Mouse (Mus musculus): ENCODE results near the gene Accs. TPM values are rescaled to one million over a fixed set of nuclear protein-coding genes. Genes with fewer than 3 reads are reported as not detected.

The Accs gene
- polyA plus RNA-seq, 1 experiment from 2014 or later: 5.6 TPM

DNA sequence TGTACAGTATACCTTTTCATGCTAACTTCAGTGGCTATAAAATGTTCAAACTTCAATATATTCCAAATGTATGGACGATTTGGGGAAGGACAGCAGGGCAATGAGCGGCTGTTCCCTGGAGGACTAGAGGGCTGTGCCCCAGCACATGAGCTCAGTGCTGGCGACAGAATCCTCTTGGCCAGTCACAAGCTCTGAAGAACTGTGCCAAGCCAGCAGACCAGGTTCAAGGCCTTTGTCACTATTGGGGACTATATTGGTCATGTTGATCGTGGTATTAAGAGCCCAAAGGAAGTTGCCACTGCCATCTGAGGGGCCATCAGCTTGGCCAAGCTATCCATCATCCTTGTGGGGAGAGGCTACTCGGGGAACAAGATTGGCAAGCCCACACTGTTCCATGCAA, 55.4 kb downstream of the Accs start:
- no peak for DNase-seq
- Histone ChIP-seq H3K27me3 (ENCODE audit: control insufficient read depth, insufficient read depth, low read length) (no peaks in the 10 kb centered on the region), H3K4me1 (ENCODE audit: control insufficient read depth, insufficient read depth, low read length) (no peaks in the 10 kb centered on the region), H3K9ac (replicated peaks; ENCODE audit: low read length) (no peak overlapping the region), H3K4me3 (replicated peaks; ENCODE audit: low read depth, low read length) (no peak overlapping the region), H3K9me3 (ENCODE audit: control insufficient read depth, low read length) (no peaks in the 10 kb centered on the region), H3K4me2 (ENCODE audit: low read length) (no peak overlapping the region), H3K27ac (replicated peaks; ENCODE audit: low read depth, low read length) (no peak overlapping the region), H3K36me3 (ENCODE audit: control insufficient read depth, insufficient read depth, low read length) (peaks cover 82% of the 10 kb centered on the region)
- ATAC-seq (ENCODE audit: low FRiP score, low TSS enrichment): no peak
- 94% methylated on average over 5 of the region's 5 CpGs for WGBS

- H3K9ac ChIP-seq (replicated peaks; ENCODE audit: low read length): no peak overlapping the region
- peak; percentile 40 for DNase-seq
- H3K36me3 ChIP-seq (ENCODE audit: control insufficient read depth, insufficient read depth, low read length): peaks cover 76% of the 10 kb centered on the region
- no peaks in the 10 kb centered on the region for H3K9me3 ChIP-seq (ENCODE audit: control insufficient read depth, low read length)
- H3K4me2 ChIP-seq (ENCODE audit: low read length): no peak overlapping the region
- 69% methylated on average over 13 of the region's 13 CpGs for WGBS
- ATAC-seq (ENCODE audit: low FRiP score, low TSS enrichment): no peak
- H3K4me1 ChIP-seq (ENCODE audit: control insufficient read depth, insufficient read depth, low read length): no peaks in the 10 kb centered on the region
- no peak overlapping the region for H3K4me3 ChIP-seq (replicated peaks; ENCODE audit: low read depth, low read length)
- H3K27me3 ChIP-seq (ENCODE audit: control insufficient read depth, insufficient read depth, low read length): no peaks in the 10 kb centered on the region
- no peak overlapping the region for H3K27ac ChIP-seq (replicated peaks; ENCODE audit: low read depth, low read length)
Measured at GRCm38 (mm10) chr2:93791516-93792499, 57.9 kb downstream of the Accs start.

DNA sequence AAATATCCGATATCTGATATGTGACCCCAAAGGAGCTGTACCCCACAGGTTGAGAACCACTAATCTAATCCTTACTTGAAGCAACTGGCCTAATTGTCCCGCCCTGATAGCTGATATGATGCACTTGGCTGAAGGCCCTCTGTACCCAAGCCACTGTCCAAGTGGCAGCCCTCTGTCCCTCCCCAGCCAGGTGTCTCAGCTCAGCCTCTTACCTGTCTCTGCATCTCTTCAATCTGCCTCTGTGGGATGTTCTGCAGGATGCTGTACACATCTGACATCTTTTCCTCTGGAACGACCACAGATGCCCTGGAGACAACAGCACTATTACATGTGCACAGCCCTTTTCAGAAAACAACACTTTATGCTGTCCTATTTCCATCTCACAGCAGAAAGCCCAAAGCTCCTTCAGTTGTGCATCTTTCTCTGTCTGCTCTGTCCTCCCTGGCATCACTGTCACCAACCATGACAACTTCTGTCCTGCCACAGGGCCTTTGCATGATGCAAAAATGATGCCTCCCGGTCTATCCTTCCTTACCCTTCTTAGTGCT, 58.9 kb downstream of the Accs start:
- H3K4me1 ChIP-seq (ENCODE audit: control insufficient read depth, insufficient read depth, low read length): no peaks in the 10 kb centered on the region
- no peaks in the 10 kb centered on the region for H3K9me3 ChIP-seq (ENCODE audit: control insufficient read depth, low read length)
- WGBS: 94% methylated on average over 4 of the region's 4 CpGs
- H3K27ac ChIP-seq (replicated peaks; ENCODE audit: low read depth, low read length): no peak overlapping the region
- H3K36me3 ChIP-seq (ENCODE audit: control insufficient read depth, insufficient read depth, low read length): peaks cover 69% of the 10 kb centered on the region
- no peak overlapping the region for H3K4me2 ChIP-seq (ENCODE audit: low read length)
- DNase-seq: no peak
- H3K4me3 ChIP-seq (replicated peaks; ENCODE audit: low read depth, low read length): no peak overlapping the region
- H3K9ac ChIP-seq (replicated peaks; ENCODE audit: low read length): no peak overlapping the region
- no peak for ATAC-seq (ENCODE audit: low FRiP score, low TSS enrichment)
- no peaks in the 10 kb centered on the region for H3K27me3 ChIP-seq (ENCODE audit: control insufficient read depth, insufficient read depth, low read length)

DNA sequence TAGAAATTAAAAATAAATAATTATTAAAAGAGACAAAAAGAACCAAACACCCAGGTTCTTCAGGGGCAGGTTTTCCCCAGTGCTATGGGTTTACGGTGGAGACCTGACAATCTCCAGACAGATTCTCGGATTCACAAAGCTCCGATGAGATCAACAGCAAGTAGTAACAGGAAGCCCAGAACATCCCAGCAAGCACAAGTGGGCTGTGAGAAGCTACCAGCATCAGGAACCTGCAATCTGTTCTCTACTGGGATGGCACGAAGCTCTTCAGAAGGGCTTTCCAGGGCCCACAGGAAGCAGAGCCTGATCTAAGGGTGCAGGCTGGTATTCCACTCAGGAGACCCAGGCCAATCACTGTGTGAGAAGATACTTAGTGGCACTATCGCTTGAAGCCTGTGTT, 61.2 kb downstream of the Accs start:
- Histone ChIP-seq H3K4me3 (replicated peaks; ENCODE audit: low read depth, low read length) (no peak overlapping the region), H3K9me3 (ENCODE audit: control insufficient read depth, low read length) (no peaks in the 10 kb centered on the region), H3K4me2 (ENCODE audit: low read length) (no peak overlapping the region), H3K27ac (replicated peaks; ENCODE audit: low read depth, low read length) (no peak overlapping the region), H3K27me3 (ENCODE audit: control insufficient read depth, insufficient read depth, low read length) (no peaks in the 10 kb centered on the region), H3K9ac (replicated peaks; ENCODE audit: low read length) (no peak overlapping the region), H3K36me3 (ENCODE audit: control insufficient read depth, insufficient read depth, low read length) (peaks cover 49% of the 10 kb centered on the region), H3K4me1 (ENCODE audit: control insufficient read depth, insufficient read depth, low read length) (peaks cover 8% of the 10 kb centered on the region)
- no peak for ATAC-seq (ENCODE audit: low FRiP score, low TSS enrichment)
- no peak for DNase-seq
- WGBS: 93% methylated on average over 5 of the region's 5 CpGs

GRCm38 (mm10) chr2:93786175-93786574, 63.6 kb downstream of the Accs start:
- H3K4me3 ChIP-seq (replicated peaks; ENCODE audit: low read depth, low read length): no peak overlapping the region
- no peaks in the 10 kb centered on the region for H3K27me3 ChIP-seq (ENCODE audit: control insufficient read depth, insufficient read depth, low read length)
- no peak overlapping the region for H3K9ac ChIP-seq (replicated peaks; ENCODE audit: low read length)
- H3K9me3 ChIP-seq (ENCODE audit: control insufficient read depth, low read length): no peaks in the 10 kb centered on the region
- H3K36me3 ChIP-seq (ENCODE audit: control insufficient read depth, insufficient read depth, low read length): peaks cover 34% of the 10 kb centered on the region
- peaks cover 8% of the 10 kb centered on the region for H3K4me1 ChIP-seq (ENCODE audit: control insufficient read depth, insufficient read depth, low read length)
- no peak for ATAC-seq (ENCODE audit: low FRiP score, low TSS enrichment)
- H3K27ac ChIP-seq (replicated peaks; ENCODE audit: low read depth, low read length): no peak overlapping the region
- 52% methylated on average over 4 of the region's 4 CpGs for WGBS
- DNase-seq: peak; percentile 95
- H3K4me2 ChIP-seq (ENCODE audit: low read length): no peak overlapping the region

GRCm38 (mm10) chr2:93785432-93785798, 64.3 kb downstream of the Accs start:
- no peak overlapping the region for H3K4me2 ChIP-seq (ENCODE audit: low read length)
- 19% methylated on average over 2 of the region's 2 CpGs for WGBS

GRCm38 (mm10) chr2:93784721-93785431, 64.9 kb downstream of the Accs start:
- Histone ChIP-seq H3K4me2 (ENCODE audit: low read length) (no peak overlapping the region), H3K4me3 (replicated peaks; ENCODE audit: low read depth, low read length) (no peak overlapping the region), H3K27me3 (ENCODE audit: control insufficient read depth, insufficient read depth, low read length) (no peaks in the 10 kb centered on the region), H3K9me3 (ENCODE audit: control insufficient read depth, low read length) (no peaks in the 10 kb centered on the region), H3K4me1 (ENCODE audit: control insufficient read depth, insufficient read depth, low read length) (peaks cover 8% of the 10 kb centered on the region), H3K9ac (replicated peaks; ENCODE audit: low read length) (no peak overlapping the region), H3K27ac (replicated peaks; ENCODE audit: low read depth, low read length) (0 out of 2 replicates have a peak overlapping the region, but pooled peaks have one; percentile 27), H3K36me3 (ENCODE audit: control insufficient read depth, insufficient read depth, low read length) (peaks cover 22% of the 10 kb centered on the region)
- ATAC-seq (ENCODE audit: low FRiP score, low TSS enrichment) (no peak), DNase-seq (peak; percentile 45)
- 18% methylated on average over 12 of the region's 12 CpGs for WGBS

More at GRCm38 (mm10) chr2:93785432-93785798, 64.3 kb downstream of the Accs start:
- Histone ChIP-seq H3K9me3 (ENCODE audit: control insufficient read depth, low read length) (no peaks in the 10 kb centered on the region), H3K4me3 (replicated peaks; ENCODE audit: low read depth, low read length) (no peak overlapping the region), H3K36me3 (ENCODE audit: control insufficient read depth, insufficient read depth, low read length) (peaks cover 26% of the 10 kb centered on the region), H3K27me3 (ENCODE audit: control insufficient read depth, insufficient read depth, low read length) (no peaks in the 10 kb centered on the region), H3K9ac (replicated peaks; ENCODE audit: low read length) (no peak overlapping the region), H3K4me1 (ENCODE audit: control insufficient read depth, insufficient read depth, low read length) (peaks cover 8% of the 10 kb centered on the region), H3K27ac (replicated peaks; ENCODE audit: low read depth, low read length) (no peak overlapping the region)
- ATAC-seq (ENCODE audit: low FRiP score, low TSS enrichment) (no peak), DNase-seq (no peak)

- Histone ChIP-seq H3K4me3 (replicated peaks; ENCODE audit: low read depth, low read length) (no peak overlapping the region), H3K9me3 (ENCODE audit: control insufficient read depth, low read length) (no peaks in the 10 kb centered on the region), H3K9ac (replicated peaks; ENCODE audit: low read length) (no peak overlapping the region), H3K36me3 (ENCODE audit: control insufficient read depth, insufficient read depth, low read length) (peaks cover 19% of the 10 kb centered on the region), H3K4me2 (ENCODE audit: low read length) (no peak overlapping the region), H3K27me3 (ENCODE audit: control insufficient read depth, insufficient read depth, low read length) (no peaks in the 10 kb centered on the region), H3K27ac (replicated peaks; ENCODE audit: low read depth, low read length) (no peak overlapping the region), H3K4me1 (ENCODE audit: control insufficient read depth, insufficient read depth, low read length) (peaks cover 13% of the 10 kb centered on the region)
- DNase-seq: no peak
- WGBS: 61% methylated on average over 9 of the region's 9 CpGs
- ATAC-seq (ENCODE audit: low FRiP score, low TSS enrichment): no peak
Measured at GRCm38 (mm10) chr2:93783926-93784539, 65.7 kb downstream of the Accs start.

Data from midbrain, embryonic 14.5 days (tissue).